Mouse (Mus musculus): ENCODE results near the gene Epb41l3. TPM values are rescaled to one million over a fixed set of nuclear protein-coding genes. Genes with fewer than 3 reads are reported as not detected.

The Epb41l3 gene
- polyA plus RNA-seq, 1 experiment = 27.1 TPM

DNA sequence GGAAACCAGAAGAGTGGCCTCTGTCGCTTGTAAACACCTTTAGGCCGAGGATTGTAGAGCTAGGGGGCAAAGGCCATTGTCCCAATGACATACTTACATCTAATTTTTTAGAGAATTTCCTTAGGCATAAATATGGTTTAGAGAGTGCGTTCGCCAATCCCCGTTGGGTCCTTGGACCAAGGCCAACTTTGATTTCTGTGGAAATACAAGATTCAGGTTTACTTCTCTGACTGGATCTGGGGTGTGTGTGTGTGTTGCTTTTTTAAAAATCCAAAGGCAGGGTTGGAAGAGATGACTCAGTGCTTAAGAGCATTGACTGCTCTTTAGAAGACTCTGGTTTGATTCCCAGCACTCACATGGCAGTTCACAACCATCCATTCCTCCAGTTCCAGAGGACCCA, 83.2 kb downstream of the Epb41l3 start:
- Histone ChIP-seq H3K9ac (ENCODE audit: low read depth, poor library complexity, severe bottlenecking) (no peak overlapping the region), H3K36me3 (ENCODE audit: control insufficient read depth, insufficient read depth, low read length, poor library complexity, severe bottlenecking) (no peaks in the 10 kb centered on the region), H3K9me3 (replicated peaks; ENCODE audit: control insufficient read depth, insufficient read depth, low read length, poor library complexity, severe bottlenecking) (no peaks in the 10 kb centered on the region), H3K4me3 (ENCODE audit: low read depth, low read length) (no peak overlapping the region), H3K27ac (ENCODE audit: insufficient read depth, low read length) (no peak overlapping the region), H3K27me3 (ENCODE audit: control insufficient read depth, insufficient read depth, low read length, poor library complexity, severe bottlenecking) (peaks cover 5% of the 10 kb centered on the region), H3K4me1 (ENCODE audit: control insufficient read depth, insufficient read depth, low read length) (no peaks in the 10 kb centered on the region)
- TF ChIP-seq POLR2A (IDR thresholded peaks at IDR 0.05; ENCODE audit: insufficient read depth, low read length) (no peak), CTCF (IDR thresholded peaks at IDR 0.05; ENCODE audit: low read depth, low read length) (no peak), EP300 (IDR thresholded peaks at IDR 0.05; ENCODE audit: insufficient read depth, low read depth, low read length) (no peak)

DNA sequence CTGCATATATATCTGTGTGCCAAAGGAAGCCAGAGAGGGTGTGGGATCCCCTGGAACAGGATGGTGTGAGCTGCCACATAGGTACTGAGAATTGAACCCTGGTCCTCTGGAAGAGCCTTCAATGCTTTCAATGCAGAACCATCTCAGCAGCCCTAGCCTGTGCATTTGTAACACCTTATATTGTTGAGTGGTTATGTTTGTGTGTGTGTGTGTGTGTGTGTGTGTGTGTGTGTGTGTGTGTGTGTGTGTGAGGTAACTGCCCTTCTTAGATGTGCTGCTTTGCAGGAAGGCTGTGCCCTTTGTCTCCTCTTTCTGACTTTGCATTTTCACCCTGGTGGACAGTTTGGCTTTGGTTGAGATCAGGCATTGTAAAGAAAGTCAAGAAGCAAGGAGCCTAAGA, 87.2 kb downstream of the Epb41l3 start:
- no peak overlapping the region for H3K27ac ChIP-seq (ENCODE audit: insufficient read depth, low read length)
- TF ChIP-seq CTCF (IDR thresholded peaks at IDR 0.05; ENCODE audit: low read depth, low read length) (no peak), EP300 (IDR thresholded peaks at IDR 0.05; ENCODE audit: insufficient read depth, low read depth, low read length) (no peak), POLR2A (IDR thresholded peaks at IDR 0.05; ENCODE audit: insufficient read depth, low read length) (no peak)
- no peaks in the 10 kb centered on the region; the same call in 1 of the 2 replicates for H3K27me3 ChIP-seq (ENCODE audit: control insufficient read depth, insufficient read depth, low read length, poor library complexity, severe bottlenecking)

DNA sequence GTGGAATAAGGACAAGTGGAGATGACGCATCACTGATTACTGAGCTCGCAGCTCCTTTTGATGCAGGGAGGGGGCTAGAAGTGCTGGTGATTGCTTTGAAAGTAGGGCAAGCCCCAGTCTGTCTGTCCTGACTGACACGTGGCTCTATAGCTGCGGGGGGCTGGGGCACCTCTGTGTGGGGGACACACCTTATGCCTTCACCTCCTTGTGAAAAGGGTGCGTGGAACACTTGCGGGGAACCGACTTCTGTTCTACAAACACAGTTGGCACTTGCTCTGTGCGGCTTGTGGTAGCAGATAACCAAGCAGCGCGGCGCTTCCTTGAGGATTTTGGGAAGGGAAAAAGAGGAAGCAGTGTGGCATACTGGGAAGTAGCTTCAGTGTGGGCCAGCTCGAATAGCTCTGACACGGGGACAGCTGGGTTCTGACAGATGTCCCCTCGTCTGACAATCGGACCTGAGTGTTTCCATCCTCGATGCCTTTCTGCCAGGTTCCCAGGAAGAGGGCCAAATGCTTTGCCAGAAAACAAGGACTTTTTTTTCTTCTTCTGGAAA, 101.5 kb downstream of the Epb41l3 start:
- no peak overlapping the region for H3K27ac ChIP-seq (ENCODE audit: insufficient read depth, low read length)
- H3K27me3 ChIP-seq (ENCODE audit: control insufficient read depth, insufficient read depth, low read length, poor library complexity, severe bottlenecking) = no peaks in the 10 kb centered on the region
- H3K4me3 ChIP-seq (ENCODE audit: low read depth, low read length) = no peak overlapping the region

More for the DNA sequence above, 87.2 kb downstream of the Epb41l3 start:
- no peak overlapping the region for H3K9ac ChIP-seq (ENCODE audit: low read depth, poor library complexity, severe bottlenecking)
- no peak overlapping the region for H3K4me3 ChIP-seq (ENCODE audit: low read depth, low read length)
- H3K4me1 ChIP-seq (ENCODE audit: control insufficient read depth, insufficient read depth, low read length) = no peaks in the 10 kb centered on the region
- no peaks in the 10 kb centered on the region for H3K36me3 ChIP-seq (ENCODE audit: control insufficient read depth, insufficient read depth, low read length, poor library complexity, severe bottlenecking)
- H3K9me3 ChIP-seq (replicated peaks; ENCODE audit: control insufficient read depth, insufficient read depth, low read length, poor library complexity, severe bottlenecking) = no peaks in the 10 kb centered on the region

DNA sequence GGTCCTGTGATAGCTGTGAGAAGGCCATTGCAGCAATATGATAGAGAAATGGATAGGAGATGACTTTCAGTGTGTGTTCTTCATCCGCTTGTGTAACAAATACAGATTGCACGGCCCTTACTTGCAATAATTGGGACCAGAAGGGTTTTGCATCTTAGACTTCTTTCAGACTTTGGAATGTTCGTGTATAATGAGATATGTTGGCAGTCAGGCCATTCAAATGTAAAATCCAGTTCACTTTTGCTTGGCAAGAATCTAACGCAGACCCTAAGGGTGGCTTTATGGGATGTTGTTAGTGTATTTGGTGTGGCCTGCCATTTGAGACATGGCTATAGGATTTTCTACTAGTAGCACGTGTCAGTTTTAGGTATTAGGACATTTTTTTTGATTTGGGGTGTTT, 102.5 kb downstream of the Epb41l3 start:
- Histone ChIP-seq H3K9me3 (replicated peaks; ENCODE audit: control insufficient read depth, insufficient read depth, low read length, poor library complexity, severe bottlenecking) (no peaks in the 10 kb centered on the region), H3K9ac (ENCODE audit: low read depth, poor library complexity, severe bottlenecking) (no peak overlapping the region), H3K4me3 (ENCODE audit: low read depth, low read length) (no peak overlapping the region), H3K4me1 (ENCODE audit: control insufficient read depth, insufficient read depth, low read length) (no peaks in the 10 kb centered on the region), H3K27me3 (ENCODE audit: control insufficient read depth, insufficient read depth, low read length, poor library complexity, severe bottlenecking) (no peaks in the 10 kb centered on the region), H3K27ac (ENCODE audit: insufficient read depth, low read length) (no peak overlapping the region), H3K36me3 (ENCODE audit: control insufficient read depth, insufficient read depth, low read length, poor library complexity, severe bottlenecking) (no peaks in the 10 kb centered on the region)
- TF ChIP-seq CTCF (IDR thresholded peaks at IDR 0.05; ENCODE audit: low read depth, low read length) = no peak

More for the DNA sequence above, 101.5 kb downstream of the Epb41l3 start:
- no peaks in the 10 kb centered on the region for H3K4me1 ChIP-seq (ENCODE audit: control insufficient read depth, insufficient read depth, low read length)
- H3K9ac ChIP-seq (ENCODE audit: low read depth, poor library complexity, severe bottlenecking) = no peak overlapping the region
- no peaks in the 10 kb centered on the region for H3K36me3 ChIP-seq (ENCODE audit: control insufficient read depth, insufficient read depth, low read length, poor library complexity, severe bottlenecking)
- TF ChIP-seq CTCF (IDR thresholded peaks at IDR 0.05; ENCODE audit: low read depth, low read length) (no peak), EP300 (IDR thresholded peaks at IDR 0.05; ENCODE audit: insufficient read depth, low read depth, low read length) (no peak), POLR2A (IDR thresholded peaks at IDR 0.05; ENCODE audit: insufficient read depth, low read length) (no peak)
- no peaks in the 10 kb centered on the region for H3K9me3 ChIP-seq (replicated peaks; ENCODE audit: control insufficient read depth, insufficient read depth, low read length, poor library complexity, severe bottlenecking)

DNA sequence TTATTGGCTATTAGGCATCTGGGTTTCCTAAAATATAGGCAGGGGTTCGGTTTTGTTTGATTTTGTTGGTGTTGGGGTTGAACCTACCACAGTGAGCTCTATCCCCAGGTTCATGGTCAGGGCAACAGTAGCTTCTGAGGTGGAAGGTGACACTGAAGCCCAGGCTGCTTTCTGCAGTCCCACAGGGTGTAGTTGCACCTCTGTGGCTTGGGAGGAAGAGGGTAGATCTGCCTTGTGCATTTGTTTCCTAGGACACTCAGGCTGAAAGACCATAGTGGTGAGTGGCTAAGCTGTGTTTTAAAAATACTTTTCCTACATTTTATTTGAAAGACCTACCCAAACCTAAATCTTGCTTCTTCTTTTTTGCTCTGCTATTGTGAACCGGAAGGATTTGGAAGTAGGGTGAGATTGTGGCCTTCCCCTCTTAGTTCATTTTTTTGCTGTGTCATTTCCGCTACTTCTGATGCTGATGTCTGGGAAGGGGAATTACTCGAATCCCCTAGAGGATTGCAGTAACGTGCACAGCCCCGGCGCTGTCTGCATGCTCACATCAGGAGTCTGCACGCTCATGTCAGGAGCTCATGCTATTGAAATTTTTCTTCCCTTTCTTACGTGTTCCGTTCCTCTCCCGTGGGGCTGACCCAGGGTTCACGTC, 105.5 kb downstream of the Epb41l3 start:
- Histone ChIP-seq H3K36me3 (ENCODE audit: control insufficient read depth, insufficient read depth, low read length, poor library complexity, severe bottlenecking) (no peaks in the 10 kb centered on the region), H3K27ac (ENCODE audit: insufficient read depth, low read length) (no peak overlapping the region), H3K4me1 (ENCODE audit: control insufficient read depth, insufficient read depth, low read length) (no peaks in the 10 kb centered on the region), H3K27me3 (ENCODE audit: control insufficient read depth, insufficient read depth, low read length, poor library complexity, severe bottlenecking) (no peaks in the 10 kb centered on the region), H3K4me3 (ENCODE audit: low read depth, low read length) (no peak overlapping the region), H3K9me3 (replicated peaks; ENCODE audit: control insufficient read depth, insufficient read depth, low read length, poor library complexity, severe bottlenecking) (no peaks in the 10 kb centered on the region), H3K9ac (ENCODE audit: low read depth, poor library complexity, severe bottlenecking) (no peak overlapping the region)
- TF ChIP-seq POLR2A (IDR thresholded peaks at IDR 0.05; ENCODE audit: insufficient read depth, low read length) (no peak), CTCF (IDR thresholded peaks at IDR 0.05; ENCODE audit: low read depth, low read length) (no peak), EP300 (IDR thresholded peaks at IDR 0.05; ENCODE audit: insufficient read depth, low read depth, low read length) (no peak)

DNA sequence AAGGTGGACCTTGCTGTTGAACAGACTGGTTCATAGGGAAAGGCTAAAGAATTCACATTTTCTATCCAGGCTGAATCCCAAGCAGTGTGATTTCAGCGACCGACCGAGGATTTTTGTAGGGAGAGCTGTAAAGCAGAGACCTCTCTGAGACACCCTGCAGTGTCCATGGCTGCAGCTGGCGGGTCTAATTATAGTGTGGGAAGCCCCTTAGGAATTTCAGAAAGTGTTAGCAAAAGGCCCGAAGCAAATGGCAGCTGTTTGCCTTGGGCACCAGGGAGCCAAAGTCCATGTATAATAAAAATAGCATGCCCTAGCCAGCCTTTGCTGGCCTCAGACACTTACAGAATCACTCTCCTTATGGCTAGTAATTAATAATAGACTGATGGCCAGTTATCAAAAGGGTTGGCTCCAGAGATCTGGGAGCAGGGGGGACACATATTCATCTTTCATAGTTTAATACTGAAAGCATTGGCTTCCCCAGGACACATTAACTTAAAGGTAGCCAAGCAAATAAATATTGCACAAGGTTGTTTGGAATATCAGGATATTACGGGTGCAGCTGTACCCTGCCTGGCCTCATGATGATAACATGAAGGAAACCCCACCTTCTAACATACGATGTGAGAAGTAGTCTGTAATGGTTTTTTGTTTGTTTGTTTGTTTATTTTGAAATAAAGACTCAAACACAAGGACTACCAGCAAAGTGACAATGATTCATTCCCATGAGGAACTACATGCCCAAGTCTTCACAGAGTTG, 106.3 kb downstream of the Epb41l3 start:
- no peak for TF ChIP-seq POLR2A (IDR thresholded peaks at IDR 0.05; ENCODE audit: insufficient read depth, low read length)
- no peak for TF ChIP-seq CTCF (IDR thresholded peaks at IDR 0.05; ENCODE audit: low read depth, low read length)
- TF ChIP-seq EP300 (IDR thresholded peaks at IDR 0.05; ENCODE audit: insufficient read depth, low read depth, low read length) = no peak
- Histone ChIP-seq H3K4me1 (ENCODE audit: control insufficient read depth, insufficient read depth, low read length) (no peaks in the 10 kb centered on the region), H3K27me3 (ENCODE audit: control insufficient read depth, insufficient read depth, low read length, poor library complexity, severe bottlenecking) (no peaks in the 10 kb centered on the region), H3K36me3 (ENCODE audit: control insufficient read depth, insufficient read depth, low read length, poor library complexity, severe bottlenecking) (no peaks in the 10 kb centered on the region), H3K4me3 (ENCODE audit: low read depth, low read length) (no peak overlapping the region), H3K27ac (ENCODE audit: insufficient read depth, low read length) (no peak overlapping the region), H3K9ac (ENCODE audit: low read depth, poor library complexity, severe bottlenecking) (no peak overlapping the region), H3K9me3 (replicated peaks; ENCODE audit: control insufficient read depth, insufficient read depth, low read length, poor library complexity, severe bottlenecking) (no peaks in the 10 kb centered on the region)
